ENCODE assay signal across 17 mouse cellular contexts in the genomic region with DNA sequence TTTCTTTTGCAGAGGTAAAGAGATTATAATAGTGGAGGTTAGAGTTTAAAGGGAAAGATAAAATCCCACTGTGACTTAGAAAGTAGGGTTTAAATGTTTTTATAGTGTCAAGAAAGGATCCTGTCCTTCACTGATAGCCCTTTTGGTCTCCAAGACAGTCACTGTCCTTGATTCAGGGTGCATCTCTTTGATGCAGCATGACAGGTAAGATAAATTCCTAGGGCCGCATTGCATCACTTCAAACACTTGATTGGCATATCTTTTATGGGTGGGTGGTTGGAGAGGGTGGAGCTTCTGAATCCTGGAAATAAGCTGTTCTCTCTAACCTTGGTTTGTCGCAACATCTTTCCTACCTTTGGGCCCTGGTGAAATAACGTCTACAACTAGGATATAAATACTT.
"Had no signal": no experiment of that assay in that cellular context is flagged by ENCODE, and none has a peak within 500 bp of the region (broad histone marks: within the 10 kb centered on the region; RNA-seq: fewer than 3 reads in every experiment).

No protein-coding gene starts in this region.

- ATAC-seq: liver, postnatal 0 days; lung, postnatal 0 days; midbrain, embryonic 13.5 days; midbrain, embryonic 15.5 days had no signal

- H3K4me3 ChIP-seq: lung, embryonic 15.5 days; midbrain, embryonic 13.5 days; midbrain, embryonic 15.5 days; neural tube, embryonic 12.5 days; stomach, embryonic 15.5 days had no signal

- H3K9ac ChIP-seq: liver, postnatal 0 days; lung, embryonic 15.5 days; midbrain, embryonic 13.5 days; midbrain, embryonic 15.5 days; neural tube, embryonic 12.5 days; stomach, embryonic 15.5 days had no signal

- H3K4me2 ChIP-seq: lung, embryonic 15.5 days; midbrain, embryonic 11.5 days; midbrain, embryonic 13.5 days; midbrain, embryonic 15.5 days; neural tube, embryonic 12.5 days; stomach, embryonic 15.5 days had no signal

- H3K9me3 ChIP-seq: lung, embryonic 15.5 days; midbrain, embryonic 13.5 days; midbrain, embryonic 15.5 days; neural tube, embryonic 12.5 days; stomach, embryonic 15.5 days had no signal

- H3K27ac ChIP-seq: lung, embryonic 15.5 days; macrophage; midbrain, embryonic 13.5 days; midbrain, embryonic 15.5 days; neural tube, embryonic 12.5 days; stomach, embryonic 15.5 days; stomach, postnatal 0 days had no signal

- H3K27me3 ChIP-seq: lung, embryonic 15.5 days; midbrain, embryonic 13.5 days; midbrain, embryonic 15.5 days; neural tube, embryonic 12.5 days; stomach, embryonic 15.5 days had no signal

- DNase-seq: liver, postnatal 0 days; lung, adult 2 months; lung, postnatal 14 days; lung, postnatal 36 days; right cerebral cortex, postnatal 14 days; thymus, adult 2 months; thymus, postnatal 25 days; thymus, postnatal 4 days had no signal
